Mouse (Mus musculus) bone marrow, adult 2 months (tissue): Measurements from ENCODE around the gene Ppp4r2.

Experiments used
- CTCF ChIP-seq: fragments of 200-500 bp; IDR thresholded peaks from 2 replicates; pipeline ENCODE4 v1.5.1; 2011; ENCODE audit warnings: low read length, control low read depth; ENCODE audit not compliant: control insufficient read depth, insufficient read depth
- POLR2A ChIP-seq: fragments of 200-500 bp; IDR thresholded peaks from 2 replicates; pipeline ENCODE4 v1.6.1; 2011; ENCODE audit warnings: low read depth, mild to moderate bottlenecking, control low read depth, low read length, borderline replicate concordance; ENCODE audit not compliant: control insufficient read depth

DNA sequence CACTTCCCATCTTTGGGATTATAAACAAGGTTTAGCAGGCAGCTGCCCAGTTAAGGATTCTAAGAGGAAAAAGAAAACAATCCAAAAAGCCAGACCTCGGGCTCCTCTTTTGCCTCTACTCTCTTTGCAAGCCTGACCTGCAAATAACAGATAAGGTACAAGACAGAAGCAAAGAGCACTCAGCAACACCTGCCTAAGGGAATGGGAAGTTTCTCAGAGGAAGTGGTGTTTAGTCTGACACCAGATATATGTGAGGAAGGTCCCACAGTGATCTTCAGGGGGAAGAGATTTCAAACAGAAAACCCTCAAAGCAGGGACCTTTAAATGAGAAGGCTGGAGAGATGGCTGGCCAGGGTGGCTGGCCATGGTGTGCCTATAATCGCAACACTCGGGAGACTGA is 2.2 kb upstream of the Ppp4r2 start:
- TF ChIP-seq CTCF (no peak), POLR2A (no peak)
